8 mouse cellular contexts compared by ENCODE assay signal in genomic region chr9:118925286-118926110, GRCm38 (mm10). TPM values are rescaled to one million over a fixed set of nuclear protein-coding genes. Genes with fewer than 3 reads are reported as not detected.
DNase-seq lines count a peak whose midpoint lies in the region; ATAC-seq and TF ChIP-seq lines count a peak whose summit lies in the region.

No protein-coding gene starts in this region.

- peak; percentile 74 to 82 for ATAC-seq in hematopoietic stem cell, adult 5-6 weeks (replicated peaks in 1 of 2; ENCODE audit: insufficient read depth in 1 of 2, low FRiP score in 2 of 2, low TSS enrichment in 1 of 2, low read depth in 1 of 2, poor library complexity in 2 of 2, severe bottlenecking in 2 of 2)
- peak; percentile 87 for ATAC-seq in lung, embryonic 15.5 days (ENCODE audit: borderline replicate concordance, extremely low read depth, low FRiP score, low TSS enrichment)

- DNase-seq in MN1 (ENCODE audit: low spot score): peak; percentile 69
- peak; percentile 85 for DNase-seq in cerebellum, adult 8-10 months
- peak; percentile 94 for DNase-seq in forelimb bud, embryonic 11.5 days (ENCODE audit: low read depth, low spot score)
- DNase-seq in layer of hippocampus, adult 9-10 months (ENCODE audit: low spot score): peak; percentile 92
- DNase-seq in thymus, adult 18-20 months: peak; percentile 97

- H3K27me3 ChIP-seq in lung, embryonic 15.5 days: no peaks in the 10 kb centered on the region

- no peaks in the 10 kb centered on the region for H3K9me3 ChIP-seq in lung, embryonic 15.5 days

- no peak for TF ChIP-seq CTCF in olfactory bulb, adult 2 months (IDR thresholded peaks at IDR 0.05; ENCODE audit: insufficient read depth, low read depth, low read length)

- TF ChIP-seq POLR2A in olfactory bulb, adult 2 months (IDR thresholded peaks at IDR 0.05; ENCODE audit: insufficient read depth, low read depth, low read length): no peak; the same call in 1 of the 2 replicates

- peak overlapping the region; percentile 89 for H3K27ac ChIP-seq in lung, embryonic 15.5 days
- peak overlapping the region; percentile 88 for H3K27ac ChIP-seq in olfactory bulb, adult 2 months (ENCODE audit: insufficient read depth, low read depth, low read length)

- under 1% methylated on average over 53 of the region's 53 CpGs for WGBS in lung, embryonic 15.5 days
- WGBS in olfactory bulb, adult 2 months: under 1% methylated on average over 53 of the region's 53 CpGs

- H3K9ac ChIP-seq in lung, embryonic 15.5 days: peak overlapping the region; percentile 92

- no peaks in the 10 kb centered on the region for H3K36me3 ChIP-seq in lung, embryonic 15.5 days

- H3K4me2 ChIP-seq in lung, embryonic 15.5 days: peak overlapping the region; percentile 88

- peak overlapping the region; percentile 86 for H3K4me3 ChIP-seq in lung, embryonic 15.5 days
- peak overlapping the region; percentile 93 for H3K4me3 ChIP-seq in olfactory bulb, adult 2 months (ENCODE audit: insufficient read depth, low read depth, low read length)

- H3K4me1 ChIP-seq in lung, embryonic 15.5 days: peaks cover 47% of the 10 kb centered on the region
- peaks cover 32% of the 10 kb centered on the region for H3K4me1 ChIP-seq in olfactory bulb, adult 2 months (ENCODE audit: control insufficient read depth, insufficient read depth, low read length)

RNA-seq across cellular contexts. Expression of gene Ctdspl, which starts 0.8 kb away (rescaled TPM):
- 6.9 and 8.2 TPM in 2 replicates for total RNA-seq in hematopoietic stem cell, adult 5-6 weeks (2017)
- polyA plus RNA-seq in lung, embryonic 15.5 days (2015; fragmentation: Nextera tagmentation; extraction: Ambion mirVana): 19.0 and 22.2 TPM in 2 replicates
- polyA plus RNA-seq in olfactory bulb, adult 2 months (2012; ENCODE audit: insufficient read depth, insufficient read length, low replicate concordance, missing spikeins): not detected in 2 replicates

Comparison
In these comparisons a context has a peak if more than half of its experiments do, and no peak if none do; other contexts are left out.
1. Peak in every context shown above with its lines: DNase-seq, ATAC-seq, H3K4me3 ChIP-seq and H3K27ac ChIP-seq.